Mouse (Mus musculus) lung, postnatal 14 days (tissue): ENCODE data around the gene Mical3.

Experiments used
- DNase-seq: peaks from one replicate; pipeline ENCODE4 v3.0.0; 2021

The Mical3 gene

DNA sequence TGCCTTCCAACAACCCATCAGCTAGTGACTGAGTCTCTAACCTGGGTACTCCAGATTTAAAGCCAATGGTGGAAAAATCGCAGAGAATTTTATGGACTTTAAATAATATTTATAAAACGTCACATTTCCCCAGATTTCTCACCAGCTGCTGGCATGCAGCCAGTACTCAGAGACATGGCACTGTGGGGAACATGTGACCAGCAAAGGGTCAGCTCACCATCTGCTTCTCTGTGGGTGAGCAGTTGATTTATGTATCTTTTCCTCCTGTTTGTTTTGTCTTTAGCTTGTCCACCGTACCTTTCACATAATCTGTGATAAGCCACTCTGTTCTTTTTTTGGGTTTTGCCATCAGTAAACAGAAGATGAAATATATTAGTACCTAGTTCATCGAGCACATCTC is 125.8 kb downstream of the Mical3 start:
- no peak for DNase-seq

DNA sequence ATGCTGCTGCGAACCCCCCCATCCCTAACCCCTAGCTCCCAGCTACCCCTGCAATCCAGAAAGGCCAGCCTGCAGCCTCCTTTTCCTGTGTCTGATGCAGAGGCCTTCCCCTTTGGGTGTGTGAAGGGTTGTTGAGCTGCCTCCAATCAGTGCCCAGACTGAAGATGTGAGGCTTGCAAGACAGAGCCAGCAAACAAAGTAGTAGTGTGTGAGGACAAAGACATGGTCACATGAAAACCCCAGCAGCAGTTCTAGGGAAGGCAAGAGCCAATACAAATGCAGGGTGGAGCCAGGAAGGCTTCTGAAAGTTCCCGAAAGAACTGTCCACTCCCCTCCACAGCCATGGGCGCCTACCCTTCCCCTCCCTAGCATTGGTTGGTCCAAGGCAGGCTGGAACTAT is 127.8 kb downstream of the Mical3 start:
- no peak for DNase-seq

DNA sequence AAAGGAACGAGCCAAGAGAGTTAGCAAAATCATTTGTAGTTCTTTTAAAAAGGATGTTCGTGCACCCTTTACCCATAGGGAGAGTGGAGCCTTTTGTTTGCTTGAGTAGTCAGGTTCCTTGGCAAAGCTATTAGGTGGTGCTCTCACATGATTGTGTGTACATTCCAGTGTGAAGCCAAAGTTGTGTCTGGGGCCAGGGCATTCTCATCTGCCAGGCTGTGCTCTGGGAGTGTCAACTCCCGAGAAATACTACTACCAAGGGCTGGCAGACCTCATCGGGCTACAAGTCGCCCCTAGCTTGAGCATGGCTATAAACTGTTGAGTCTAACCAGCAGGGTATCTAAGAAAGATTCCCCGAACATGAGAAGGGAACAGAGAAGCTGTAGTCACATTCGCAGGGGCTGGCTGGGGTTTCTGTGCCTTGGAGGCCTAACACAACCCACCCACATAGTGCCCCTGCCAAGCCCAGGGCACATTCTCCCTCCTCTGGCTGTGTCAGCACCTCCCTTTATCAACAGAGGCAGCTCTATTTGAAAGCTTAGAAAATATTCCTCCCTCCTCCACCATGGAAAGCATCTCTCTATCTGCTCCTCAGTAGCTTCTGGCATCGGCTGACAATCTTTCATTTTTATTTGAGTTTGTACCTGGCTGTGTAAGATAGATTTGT is 130.8 kb downstream of the Mical3 start:
- no peak for DNase-seq

DNA sequence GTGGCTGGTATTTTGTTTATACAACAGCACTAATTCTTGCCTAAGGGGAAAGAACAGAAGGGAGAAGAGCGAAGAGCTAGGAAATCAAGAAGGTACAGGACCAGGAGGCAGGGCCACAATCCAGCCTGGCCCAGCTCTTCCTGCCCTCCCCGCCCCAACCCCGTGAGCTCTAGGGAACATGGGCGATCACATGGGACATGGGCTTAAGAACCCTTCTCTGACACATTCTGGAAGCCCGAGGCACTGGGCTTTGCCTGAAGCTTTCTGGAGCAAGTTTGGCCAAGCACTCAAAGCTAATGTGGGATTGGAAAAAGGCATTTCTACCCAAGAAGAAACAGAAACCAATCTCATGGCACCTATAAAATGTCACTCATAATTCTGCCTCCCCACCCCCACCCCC is 131.7 kb downstream of the Mical3 start:
- no peak for DNase-seq

DNA sequence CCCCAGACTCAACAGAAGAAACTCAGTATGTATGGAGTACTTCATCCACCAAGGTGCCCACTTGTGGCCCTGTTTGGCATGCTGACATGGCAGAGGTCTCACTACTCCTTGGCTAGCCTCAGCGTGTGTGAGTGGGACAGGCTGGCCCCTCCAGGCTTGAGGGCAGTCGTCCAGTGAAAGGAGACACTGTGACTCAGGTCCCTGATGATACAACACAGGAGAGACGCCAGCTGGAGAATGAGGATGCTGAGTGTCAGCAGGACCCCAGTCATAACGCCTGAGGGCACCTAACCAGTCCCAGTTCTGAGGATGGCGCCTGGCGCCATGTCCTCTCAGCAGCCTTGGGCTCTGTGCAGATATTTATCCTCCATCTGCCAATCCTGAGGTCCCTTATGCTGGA is 134.2 kb downstream of the Mical3 start:
- no peak for DNase-seq

DNA sequence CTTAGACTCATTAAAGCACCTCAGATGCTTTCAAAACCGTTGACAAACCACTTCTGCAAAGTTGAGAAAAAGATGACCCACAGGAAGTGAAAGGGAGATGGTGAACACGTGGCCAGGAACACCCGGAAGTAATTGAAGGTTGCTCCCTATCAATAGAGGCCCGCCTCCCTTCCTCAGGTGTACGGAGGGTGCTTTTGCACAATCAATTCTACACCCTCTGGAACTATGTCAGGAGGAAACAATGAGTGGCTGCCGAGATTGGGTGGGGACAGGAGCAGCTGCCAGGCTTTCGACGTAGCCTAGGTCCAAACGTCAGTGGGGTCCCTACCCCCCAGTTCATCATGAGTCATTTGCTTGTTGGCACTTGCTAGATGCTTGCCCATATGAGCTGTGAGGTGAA is 135.3 kb downstream of the Mical3 start:
- DNase-seq, result no peak

DNA sequence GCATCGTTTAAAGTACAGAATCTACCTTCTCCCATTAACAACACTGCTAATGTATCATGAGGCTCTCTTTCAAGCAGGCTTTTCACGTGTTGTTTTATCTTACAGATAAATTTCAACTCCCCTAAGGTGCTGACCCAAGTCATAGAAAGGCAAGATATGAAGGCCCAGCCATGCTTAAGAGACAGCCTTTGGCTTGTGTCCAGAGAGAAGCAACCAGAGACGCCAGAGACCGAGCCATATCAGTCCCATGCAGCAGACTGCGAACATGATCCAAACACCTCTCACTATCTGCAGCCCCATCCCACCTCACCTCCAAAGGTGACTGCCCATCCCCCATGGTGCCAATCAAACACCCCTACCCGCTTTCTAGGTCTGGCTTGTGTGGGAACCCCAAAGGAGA is 138.9 kb downstream of the Mical3 start:
- DNase-seq, result no peak

DNA sequence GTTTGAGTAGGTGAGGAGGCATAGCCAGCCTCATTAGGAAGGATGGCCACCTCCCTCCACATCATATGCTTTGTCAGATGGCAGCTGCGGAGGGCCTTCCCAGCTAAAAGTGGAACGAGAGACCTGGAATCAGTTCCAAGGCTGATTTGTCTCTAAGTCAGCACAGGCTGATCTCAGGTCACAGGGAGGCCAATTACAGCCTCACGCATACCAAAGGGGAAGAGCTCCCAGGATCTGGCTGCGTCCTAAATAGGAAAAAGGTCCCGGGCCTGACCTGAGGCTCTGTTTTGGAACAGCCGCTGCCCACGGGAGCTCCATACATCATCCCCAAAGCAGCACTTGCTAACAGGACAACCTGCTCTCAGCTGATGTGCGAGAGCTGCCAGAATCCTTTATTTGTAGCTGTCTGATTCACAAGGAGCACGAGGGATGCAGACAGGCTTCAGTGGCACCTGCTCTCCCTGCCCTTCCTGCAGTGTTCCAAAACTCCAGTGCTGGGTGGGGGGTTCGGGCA is 143.2 kb downstream of the Mical3 start:
- DNase-seq, result no peak

DNA sequence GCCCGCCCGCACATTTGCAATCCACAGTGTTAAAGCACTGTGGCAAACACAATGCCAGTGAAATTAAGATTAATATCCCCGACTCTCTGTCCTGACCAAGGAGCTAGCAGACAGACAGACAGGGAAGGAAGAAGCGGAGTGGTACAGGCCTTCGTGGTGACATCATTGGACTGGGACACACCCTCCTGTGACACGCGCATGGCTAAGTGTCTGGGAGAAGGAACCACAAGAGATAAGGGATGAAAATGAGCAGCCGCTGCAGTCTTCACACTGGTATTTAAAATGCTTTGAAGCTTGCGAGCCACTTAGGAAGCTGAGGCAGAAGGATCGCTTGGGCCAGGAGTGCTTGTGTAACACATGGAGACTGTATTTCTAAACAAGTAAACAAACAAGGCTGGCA is 143.6 kb downstream of the Mical3 start:
- DNase-seq, result no peak

DNA sequence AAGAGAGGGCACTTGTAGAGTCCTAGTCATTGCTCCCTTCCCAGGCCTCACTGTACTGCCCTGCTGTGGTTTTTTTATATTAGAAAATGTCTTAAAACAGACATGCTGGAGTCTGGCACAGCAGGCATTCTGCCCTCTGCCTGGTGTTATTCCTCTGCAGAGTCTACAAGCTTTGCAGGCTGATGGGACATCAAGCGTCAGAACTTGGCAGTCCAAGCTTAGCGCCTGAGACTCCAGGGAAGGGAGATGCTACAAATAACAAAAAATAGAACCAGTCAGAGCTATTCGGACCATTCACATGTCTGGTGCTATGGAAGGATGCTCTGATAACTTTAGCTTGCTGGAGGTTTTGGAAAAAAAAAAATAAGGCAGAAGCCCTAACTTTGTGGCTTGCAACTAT is 144.6 kb downstream of the Mical3 start:
- DNase-seq, result no peak

DNA sequence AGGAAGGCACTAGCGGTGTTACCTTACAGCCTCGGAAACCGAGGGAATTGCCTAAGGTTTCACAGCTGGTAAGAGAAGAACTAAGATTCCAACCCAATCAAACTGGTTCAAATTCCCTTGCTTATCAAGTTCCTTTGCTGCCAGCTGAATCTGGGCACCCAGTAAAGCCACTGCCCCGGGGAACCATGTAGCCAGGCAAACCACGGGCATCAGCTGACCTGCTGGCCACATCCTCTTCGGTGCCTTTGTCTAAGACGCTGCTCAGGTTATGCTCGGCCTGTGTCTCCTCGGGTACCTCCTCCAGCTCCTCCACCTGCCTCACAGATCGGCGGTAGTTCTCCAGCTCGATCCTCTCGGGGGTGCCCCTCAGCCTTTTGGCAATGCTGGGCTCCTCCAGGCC is 148.5 kb downstream of the Mical3 start:
- no peak for DNase-seq

DNA sequence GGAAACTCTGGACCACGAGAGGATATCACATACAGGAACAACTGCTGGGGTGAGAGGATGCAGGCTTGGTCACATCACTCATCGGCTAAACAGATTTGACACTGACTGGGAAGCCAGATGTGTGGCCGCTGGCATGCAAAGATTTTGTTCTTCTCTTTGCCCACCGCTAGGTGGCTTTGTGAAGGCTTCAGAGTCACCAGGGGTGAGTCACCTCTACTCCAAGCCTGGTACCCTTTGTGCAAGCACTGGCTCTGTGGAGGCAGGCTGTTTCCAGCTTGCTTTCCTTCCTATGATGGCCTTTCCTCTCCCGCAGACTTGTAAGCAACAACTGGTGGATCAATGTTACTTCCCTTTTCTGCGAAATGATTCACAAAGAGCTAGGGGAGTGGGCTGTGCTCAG is 149.3 kb downstream of the Mical3 start:
- no peak for DNase-seq

DNA sequence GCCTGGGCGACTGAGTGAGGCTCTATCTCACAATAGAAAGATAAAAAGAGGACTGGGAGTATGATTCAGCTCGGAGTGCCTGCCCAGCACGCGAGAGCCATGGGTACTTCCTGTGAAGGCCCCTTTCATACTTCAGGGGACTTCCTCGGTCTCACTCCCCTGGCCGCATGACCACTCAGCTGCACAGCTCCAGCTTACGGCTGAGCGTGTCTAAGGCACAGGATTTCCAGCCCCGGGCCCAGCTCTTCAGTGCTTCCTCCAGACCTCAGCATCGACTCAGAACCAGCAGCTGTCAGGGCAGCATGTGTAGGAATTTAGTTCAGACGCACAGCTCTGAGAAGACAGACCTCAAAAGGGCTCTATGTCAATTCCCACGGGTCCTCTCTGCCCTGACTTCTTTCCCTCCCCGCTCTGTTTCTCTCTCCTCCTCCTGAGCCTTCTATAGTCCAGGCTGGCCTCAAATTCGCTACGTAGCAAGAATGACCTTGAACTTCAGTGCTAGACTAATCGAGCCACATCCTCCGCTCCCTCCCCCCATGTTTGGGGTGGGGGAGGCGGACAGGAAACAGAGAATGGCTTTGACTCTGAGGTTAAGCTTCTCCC is 152.7 kb downstream of the Mical3 start:
- no peak for DNase-seq

DNA sequence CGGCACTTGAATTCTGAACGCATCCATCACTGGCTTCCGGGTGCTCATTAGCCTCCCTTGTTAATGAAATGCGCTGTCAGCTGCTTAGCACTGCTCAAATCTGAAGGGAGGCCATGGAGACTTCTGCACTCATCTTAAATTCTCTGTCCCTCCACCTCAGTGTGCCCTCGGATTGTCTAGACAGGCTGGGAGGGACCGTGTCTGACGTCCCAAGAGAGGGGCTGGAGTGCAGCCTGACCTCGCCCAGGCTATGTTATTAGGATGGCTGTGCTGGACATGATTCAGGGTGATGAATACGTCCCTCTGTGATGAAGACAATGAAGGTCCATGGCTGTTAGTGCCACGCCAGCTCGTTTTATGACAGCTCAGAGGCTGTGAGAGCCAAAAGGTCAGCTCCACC is 153.8 kb downstream of the Mical3 start:
- no peak for DNase-seq

DNA sequence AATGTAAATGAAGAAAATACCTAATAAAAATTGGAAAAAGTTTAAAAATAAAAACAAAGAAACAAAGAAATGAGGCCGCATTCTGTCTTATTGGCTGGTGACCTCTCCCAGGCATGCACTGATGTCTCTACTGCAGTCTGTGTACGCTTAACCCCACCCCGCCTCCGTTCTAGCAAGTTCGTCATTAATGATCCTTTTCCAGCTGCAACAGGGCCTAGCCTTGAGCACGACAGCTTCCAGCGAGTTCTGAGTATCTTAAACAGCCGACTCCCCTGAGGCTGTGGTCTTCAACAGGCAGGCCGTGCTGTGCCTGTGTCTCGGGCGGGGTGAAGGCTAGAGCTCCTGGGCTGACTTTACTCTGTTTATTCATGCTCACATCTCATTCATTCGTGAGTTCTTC is 154.7 kb downstream of the Mical3 start:
- no peak for DNase-seq

DNA sequence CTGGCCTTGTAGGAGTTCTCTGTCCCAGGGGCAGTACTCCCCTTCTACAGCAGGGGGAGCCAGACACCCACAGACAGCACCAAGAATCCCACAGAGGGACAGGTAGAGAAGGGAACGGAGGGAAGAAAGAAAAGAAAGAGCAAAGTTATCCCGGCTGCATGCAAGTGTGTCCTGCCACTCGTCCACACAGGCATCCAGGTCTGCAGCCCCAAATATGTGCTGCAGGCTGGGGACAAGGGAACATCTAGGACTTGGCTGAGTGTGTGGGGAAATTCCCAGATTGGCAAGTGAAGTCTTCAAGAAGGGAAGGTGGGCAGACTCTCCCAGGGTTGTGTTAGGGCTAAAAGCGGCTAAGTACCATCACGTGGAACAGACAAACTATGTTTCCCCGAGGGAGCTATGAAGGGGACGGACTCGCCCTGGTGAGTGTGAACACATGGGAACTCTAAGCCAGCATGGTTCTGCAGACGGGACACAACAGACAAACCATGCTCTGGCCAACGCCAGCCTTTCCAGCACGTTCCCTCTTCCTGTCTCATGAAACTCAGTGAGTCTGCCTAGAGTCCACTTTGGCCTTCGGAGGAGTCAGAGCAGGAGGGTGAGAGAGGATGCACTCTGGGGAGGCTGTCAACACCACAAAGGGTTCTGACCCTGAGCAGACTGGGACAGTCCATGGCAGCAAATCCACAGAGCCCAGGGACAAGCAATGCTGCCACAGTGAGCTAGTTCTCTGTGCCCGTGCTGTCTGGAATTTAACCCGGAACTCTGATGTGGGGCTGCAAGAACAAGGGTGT is 158.8 kb downstream of the Mical3 start:
- peak; percentile 83 for DNase-seq

DNA sequence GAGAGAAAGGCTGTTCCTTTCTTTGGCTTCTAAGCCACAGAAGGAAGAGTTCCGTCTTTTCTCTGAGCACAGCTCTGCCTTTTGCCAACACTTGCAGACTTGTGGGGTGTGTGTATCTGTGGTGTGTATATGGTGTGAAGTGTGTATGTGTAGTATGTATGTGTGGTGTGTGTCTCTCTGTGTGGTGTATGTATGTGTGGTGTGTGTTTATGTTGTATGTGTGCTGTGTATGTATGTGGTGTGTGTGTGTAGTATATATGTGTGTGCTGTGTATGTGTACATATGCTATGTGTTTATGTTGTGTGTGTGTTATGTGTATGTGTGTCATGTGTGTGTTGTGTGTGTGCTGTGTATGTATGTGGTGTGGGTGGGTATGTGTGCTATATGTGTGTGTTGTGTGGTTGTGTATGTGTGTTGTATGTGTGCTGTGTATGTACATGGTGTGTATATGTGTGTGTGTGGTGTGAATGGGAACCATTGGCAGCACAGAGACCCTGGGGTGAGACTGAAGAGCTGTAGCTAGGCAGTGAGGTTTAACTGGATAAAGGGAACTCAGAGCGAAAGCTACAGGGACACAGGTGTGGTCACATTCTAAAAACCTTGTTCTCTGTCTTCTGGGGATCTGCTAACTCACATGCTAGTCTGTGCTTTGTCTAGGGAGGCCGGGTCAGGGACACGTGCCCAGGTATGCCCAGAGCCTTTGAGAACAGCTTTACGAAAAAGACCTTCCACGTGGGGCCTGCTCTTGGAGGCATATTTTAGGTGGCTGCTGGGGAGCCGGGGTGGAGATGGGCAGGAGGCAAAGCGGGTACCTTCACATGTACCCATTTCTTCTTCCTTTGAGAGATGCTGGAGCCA is 159.6 kb downstream of the Mical3 start:
- DNase-seq, result no peak

DNA sequence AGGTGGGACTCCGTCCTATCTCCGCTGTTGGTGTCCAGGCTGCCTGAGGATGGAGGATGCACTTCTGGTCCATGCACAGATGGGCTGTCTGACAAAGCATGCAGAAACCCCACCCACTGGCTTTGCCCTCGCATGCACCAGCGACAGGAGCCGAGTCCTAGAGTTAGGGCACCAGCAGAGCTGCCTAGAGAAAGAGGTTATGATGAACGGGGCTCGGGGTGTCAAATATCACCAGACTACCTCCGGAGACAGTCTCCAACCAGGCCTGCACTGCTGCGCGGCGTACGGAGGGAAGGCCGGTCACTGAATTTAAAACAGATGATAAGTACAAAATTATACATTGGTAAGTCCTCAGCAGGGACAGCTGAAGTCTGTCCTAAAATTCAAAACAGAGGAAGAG is 165.0 kb downstream of the Mical3 start:
- DNase-seq, result no peak

DNA sequence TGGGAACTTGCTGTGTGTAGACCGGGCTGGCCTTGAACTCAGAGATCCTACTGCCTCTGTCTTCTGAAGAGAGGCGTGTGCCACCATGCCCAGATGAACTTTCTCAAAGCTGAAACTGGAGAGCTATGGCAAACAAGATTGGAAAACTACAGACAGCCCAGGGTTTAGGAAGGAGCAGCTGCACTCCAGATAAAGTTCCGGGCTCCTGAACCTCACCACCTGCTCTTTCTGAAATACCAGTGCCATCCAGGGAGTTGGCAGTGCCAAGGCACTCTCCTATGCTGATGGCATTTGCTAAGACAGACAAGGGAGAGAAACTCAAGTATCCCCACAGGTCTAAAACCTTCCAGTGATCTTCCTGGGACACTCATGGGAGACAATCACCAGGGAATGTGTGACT is 166.6 kb downstream of the Mical3 start:
- DNase-seq, result no peak

DNA sequence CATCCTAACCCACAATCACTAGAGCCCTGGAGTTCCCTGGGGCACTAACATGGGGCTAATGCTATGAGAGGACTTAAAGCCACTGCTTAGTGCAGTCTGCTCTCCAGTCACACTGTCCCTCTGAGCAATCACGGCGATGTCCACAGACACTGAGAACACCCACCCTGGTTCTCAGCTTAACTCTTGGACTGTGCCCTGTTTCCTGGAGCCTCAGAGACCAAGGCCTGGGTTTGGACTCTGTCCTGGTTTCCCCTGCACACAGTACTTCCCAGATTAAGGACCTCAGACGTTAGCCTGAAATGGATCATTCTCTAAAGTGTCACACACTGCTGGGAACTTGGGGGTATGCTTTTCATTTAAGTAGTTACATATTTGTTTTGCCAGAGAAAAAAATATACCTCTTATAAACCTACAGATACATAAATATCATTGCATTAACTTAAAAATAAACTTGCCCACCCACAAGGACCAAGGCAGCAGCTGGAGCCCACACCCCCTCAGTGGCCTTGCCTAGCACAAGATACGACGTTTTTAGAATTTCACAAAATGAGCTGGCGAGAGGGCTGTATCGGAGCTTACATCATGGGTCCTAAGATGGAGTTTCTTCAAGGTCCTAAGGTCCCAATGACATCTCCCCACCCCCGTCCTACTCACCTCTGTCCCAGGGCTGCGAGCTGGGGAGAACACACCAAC is 170.3 kb downstream of the Mical3 start:
- no peak for DNase-seq

DNA sequence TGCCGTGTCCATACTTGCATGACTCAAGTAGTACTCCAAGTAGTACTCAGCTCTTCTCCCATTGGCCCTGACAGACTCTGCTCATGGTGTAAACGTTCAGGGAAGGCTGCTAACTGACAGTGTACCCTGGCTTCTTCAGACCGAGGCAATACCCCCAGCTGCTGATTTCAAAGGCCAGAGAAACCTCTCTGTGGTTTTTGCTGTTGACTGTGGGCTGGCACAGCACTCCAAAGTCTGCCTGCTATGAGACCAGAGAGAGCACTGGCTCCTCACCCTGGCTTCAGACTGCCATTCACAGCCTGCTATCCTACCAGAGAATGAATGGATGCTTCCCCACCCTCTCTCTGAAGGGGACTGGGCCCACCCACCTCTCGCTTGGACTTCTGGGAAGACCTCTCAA is 173.5 kb downstream of the Mical3 start:
- no peak for DNase-seq
